Mouse (Mus musculus) stomach, postnatal 0 days (tissue): Measurements from ENCODE around the gene Slc4a3. TPM values are rescaled to one million over a fixed set of nuclear protein-coding genes. Genes with fewer than 3 reads are reported as not detected.

Experiments
- ATAC-seq: fragments of 200-750 bp; cut with Nextera tagmentation; 2 replicates; pipeline ENCODE4 v1.8.0; 2017; ENCODE audit not compliant: low FRiP score, low TSS enrichment
- DNase-seq: peaks from one replicate; pipeline ENCODE4 v3.0.0-alpha.2; 2016; ENCODE audit warnings: low spot score
- H3K27ac ChIP-seq: fragments of 300-500 bp; sonication (generic); replicated peaks from 2 replicates; pipeline ENCODE4 v1.5.1; 2014; ENCODE audit warnings: mild to moderate bottlenecking, control low read depth
- H3K27me3 ChIP-seq: fragments of 300-500 bp; sonication (generic); 2 replicates; pipeline ENCODE4 v1.6.1; 2014; ENCODE audit warnings: low read length; ENCODE audit not compliant: control insufficient read depth, insufficient read depth
- H3K36me3 ChIP-seq: fragments of 300-500 bp; sonication (generic); 2 replicates; pipeline ENCODE4 v1.6.1; 2014; ENCODE audit warnings: low read length, mixed read lengths; ENCODE audit not compliant: control insufficient read depth, insufficient read depth
- H3K4me1 ChIP-seq: fragments of 300-500 bp; sonication (generic); replicated peaks from 2 replicates; pipeline ENCODE4 v1.6.1; 2014; ENCODE audit warnings: antibody characterized with exemption; ENCODE audit not compliant: control insufficient read depth, insufficient read depth
- H3K4me2 ChIP-seq: fragments of 300-500 bp; sonication (generic); replicated peaks from 2 replicates; pipeline ENCODE4 v1.6.1; 2014; ENCODE audit warnings: low read depth, mild to moderate bottlenecking, control low read depth, moderate library complexity
- H3K4me3 ChIP-seq: fragments of 300-500 bp; sonication (generic); 2 replicates; pipeline ENCODE4 v1.5.1; 2014; ENCODE audit warnings: low read depth, low read length, control low read depth
- H3K9ac ChIP-seq: fragments of 300-500 bp; sonication (generic); 2 replicates; pipeline ENCODE4 v1.6.1; 2014; ENCODE audit warnings: mild to moderate bottlenecking, low read length, control low read depth, mixed read lengths
- H3K9me3 ChIP-seq: fragments of 300-500 bp; sonication (generic); 2 replicates; pipeline ENCODE4 v1.6.1; 2016; ENCODE audit warnings: low read length; ENCODE audit not compliant: control insufficient read depth
- CTCF ChIP-seq: IDR thresholded peaks from 2 replicates; pipeline ENCODE4 v1.5.1; 2016; ENCODE audit warnings: antibody characterized with exemption, low read depth, mild to moderate bottlenecking, moderate library complexity
- EP300 ChIP-seq: optimal IDR thresholded peaks from 2 replicates; pipeline ENCODE3; 2016; ENCODE audit warnings: antibody characterized with exemption
- WGBS: fragments of 180-500 bp; shearing (Covaris S2); extraction: QIAGEN DNeasy Blood & Tissue Kit; methylation state at CpG from one replicate; pipeline ENCODE4 v1.1.7; 2014; 5-methylcytosine and 5-hydroxymethylcytosine counted together
- polyA plus RNA-seq: library from polyadenylated mRNA; unstranded; fragments of >200 nt; fragmentation: Nextera tagmentation; extraction: Ambion mirVana; gene quantifications from 2 replicates; pipeline ENCODE4 v1.2.1, GENCODE M21; 2015

Gene Slc4a3
- polyA plus RNA-seq, 1 experiment from 2014 or later: 7.1 TPM

DNA sequence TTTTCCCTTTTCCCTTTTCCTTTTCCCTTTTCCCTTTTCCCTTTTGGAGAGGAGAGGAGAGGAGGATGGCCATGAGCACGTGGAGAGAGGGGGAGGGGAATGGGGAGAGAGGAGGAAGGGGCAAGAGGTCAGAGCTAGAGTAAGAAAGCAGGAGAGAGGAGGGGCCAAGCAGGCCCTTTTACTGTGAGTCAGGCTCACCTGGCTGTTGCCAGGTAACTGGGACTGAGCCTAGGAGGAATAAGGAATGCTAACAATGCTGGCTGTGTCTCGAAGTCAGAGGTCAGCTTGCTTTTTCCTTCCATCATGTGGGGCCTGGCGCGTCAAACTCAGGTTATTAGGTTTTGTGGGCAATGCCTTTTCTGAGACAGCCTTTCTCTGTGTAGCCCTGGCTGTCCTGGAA is 28.1 kb upstream of the Slc4a3 start:
- ATAC-seq (peak; percentile 42; the same call in 1 of the 2 replicates), DNase-seq (peak; percentile 59)
- Histone ChIP-seq H3K4me3 (no peak overlapping the region), H3K36me3 (no peaks in the 10 kb centered on the region), H3K9me3 (no peaks in the 10 kb centered on the region), H3K4me1 (peaks cover 6% of the 10 kb centered on the region; the same call in 1 of the 2 replicates), H3K4me2 (no peak overlapping the region), H3K27me3 (no peaks in the 10 kb centered on the region), H3K9ac (no peak overlapping the region), H3K27ac (no peak overlapping the region)
- TF ChIP-seq EP300: no peak
- TF ChIP-seq CTCF: no peak
- 43% methylated on average over 3 of the region's 4 CpGs for WGBS

DNA sequence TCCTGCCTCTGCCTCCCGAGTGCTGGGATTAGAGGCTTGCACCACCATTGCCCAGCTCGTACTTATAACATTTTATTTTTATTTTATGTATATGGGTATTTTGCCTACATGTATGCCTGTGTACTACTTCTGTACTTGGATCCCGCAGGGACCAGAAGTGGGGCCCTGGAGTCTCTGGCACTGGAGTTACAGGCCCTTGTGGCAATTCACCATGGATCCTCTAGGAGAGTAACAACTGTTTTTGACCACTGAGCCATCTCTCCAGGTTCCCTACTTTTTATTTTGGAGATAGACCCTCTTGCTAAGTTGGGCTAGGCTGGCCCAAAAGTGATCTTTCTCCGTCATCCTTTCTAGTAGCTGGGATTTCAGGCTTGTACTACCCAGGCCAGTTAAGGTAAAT is 27.6 kb upstream of the Slc4a3 start:
- Histone ChIP-seq H3K4me2 (no peak overlapping the region), H3K27ac (no peak overlapping the region)
- TF ChIP-seq EP300: no peak
- TF ChIP-seq CTCF: no peak

DNA sequence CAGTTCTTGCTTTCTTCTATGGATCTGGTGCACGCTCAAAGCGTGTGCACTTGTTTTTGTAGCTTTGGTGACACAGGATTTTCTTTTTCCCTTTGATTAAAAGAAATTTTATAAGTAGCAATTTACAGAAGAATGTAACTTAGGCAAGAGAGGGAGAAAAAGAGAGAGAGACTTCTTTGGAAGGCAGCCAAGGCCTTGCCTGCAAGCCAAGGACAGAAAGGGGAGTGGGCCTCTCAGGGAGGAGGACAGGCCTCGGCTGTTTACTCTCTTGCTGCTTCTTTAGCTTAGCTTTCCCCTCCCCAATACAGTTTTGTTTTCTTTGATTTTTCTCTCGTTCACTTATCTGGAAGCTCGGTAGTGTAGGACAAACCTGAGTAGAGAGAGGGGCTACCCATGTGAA is 26.5 kb upstream of the Slc4a3 start:
- Histone ChIP-seq H3K4me2 (no peak overlapping the region), H3K4me3 (no peak overlapping the region), H3K4me1 (peaks cover 6% of the 10 kb centered on the region; the same call in 1 of the 2 replicates), H3K36me3 (no peaks in the 10 kb centered on the region), H3K9ac (no peak overlapping the region), H3K27ac (peak overlapping the region; percentile 83), H3K9me3 (no peaks in the 10 kb centered on the region), H3K27me3 (no peaks in the 10 kb centered on the region)
- WGBS: 26% methylated on average over 5 of the region's 5 CpGs
- no peak for TF ChIP-seq EP300
- TF ChIP-seq CTCF: no peak
- ATAC-seq (no peak), DNase-seq (no peak)

More for the DNA sequence above, 27.6 kb upstream of the Slc4a3 start:
- Histone ChIP-seq H3K9ac (no peak overlapping the region), H3K27me3 (no peaks in the 10 kb centered on the region), H3K9me3 (no peaks in the 10 kb centered on the region), H3K4me1 (peaks cover 6% of the 10 kb centered on the region; the same call in 1 of the 2 replicates), H3K36me3 (no peaks in the 10 kb centered on the region), H3K4me3 (no peak overlapping the region)
- DNase-seq: no peak
- no peak for ATAC-seq
- 93% methylated on average over 4 of the region's 4 CpGs for WGBS

DNA sequence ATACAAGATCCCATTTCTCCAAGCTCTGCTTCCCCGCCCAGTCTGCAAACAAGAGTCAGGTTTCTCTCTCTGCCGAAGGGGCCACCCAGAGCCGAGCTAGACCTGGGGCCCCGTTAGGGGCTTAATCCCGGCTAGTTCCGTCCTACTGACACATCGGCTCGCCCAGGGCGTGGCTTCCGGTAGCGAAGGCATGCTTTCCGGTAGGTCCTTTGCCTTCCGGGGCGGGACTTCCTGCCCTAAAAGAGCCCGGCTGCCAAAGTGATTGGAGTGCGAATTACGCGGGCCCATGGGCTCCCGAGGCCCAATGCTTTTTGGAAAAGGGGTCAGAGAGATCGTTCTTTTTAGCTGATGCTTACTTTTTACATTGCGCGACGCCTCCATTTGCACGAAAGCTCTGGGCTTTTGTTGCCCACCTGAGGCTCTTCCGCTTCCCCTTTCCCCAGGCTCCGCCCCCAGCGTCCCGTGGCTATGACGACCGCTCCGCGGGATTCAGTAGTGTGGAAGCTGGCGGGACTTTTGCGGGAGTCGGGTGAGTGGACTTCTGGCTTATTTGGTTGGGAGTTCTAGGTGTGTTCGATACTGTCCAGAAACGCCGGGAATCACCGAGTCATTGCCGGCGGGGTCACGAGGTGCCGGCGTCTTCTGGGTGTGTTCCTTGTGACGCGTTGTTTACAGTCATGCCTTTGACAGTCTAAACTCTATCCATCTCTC is 24.6 kb upstream of the Slc4a3 start, which contains the start of gene Stk11ip:
Stk11ip (plus strand) TSS at position 209 of the 711 bp plus-strand sequence.
- Histone ChIP-seq H3K9ac (peak within 1 kb of the TSS; percentile 50), H3K4me3 (peak within 1 kb of the TSS; percentile 53), H3K27ac (peak within 1 kb of the TSS; percentile 95), H3K4me1 (peaks cover 6% of the 10 kb centered on the region; the same call in 1 of the 2 replicates), H3K36me3 (no peaks in the 10 kb centered on the region), H3K9me3 (no peaks in the 10 kb centered on the region), H3K27me3 (no peaks in the 10 kb centered on the region), H3K4me2 (peak within 1 kb of the TSS; percentile 50)
- under 1% methylated on average over 46 of the region's 46 CpGs for WGBS
- ATAC-seq (peak; percentile 98), DNase-seq (peak; percentile 98)
- TF ChIP-seq EP300 (peak; percentile 25), CTCF (no peak; the same call in 1 of the 2 replicates)

DNA sequence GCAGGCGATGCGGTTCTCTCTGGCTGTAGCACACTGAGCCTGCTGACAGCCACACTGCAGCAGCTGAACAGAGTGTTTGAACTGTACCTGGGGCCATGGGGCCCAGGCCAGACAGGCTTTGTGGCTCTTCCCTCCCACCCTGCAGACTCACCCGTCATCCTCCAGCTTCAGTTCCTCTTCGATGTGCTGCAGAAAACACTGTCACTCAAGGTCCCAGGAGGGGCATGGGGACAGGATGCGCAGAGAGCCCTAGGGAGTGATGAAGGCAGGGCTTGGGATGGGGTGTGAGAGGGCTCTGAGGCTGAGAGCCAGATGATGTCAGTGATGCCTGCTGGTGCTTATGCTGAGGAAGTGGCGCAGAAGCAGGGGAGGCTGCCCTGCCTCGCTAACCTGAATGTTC is 21.4 kb upstream of the Slc4a3 start:
- Histone ChIP-seq H3K4me1 (no peaks in the 10 kb centered on the region; the same call in 1 of the 2 replicates), H3K4me3 (no peak overlapping the region), H3K9ac (no peak overlapping the region), H3K27me3 (no peaks in the 10 kb centered on the region), H3K4me2 (no peak overlapping the region), H3K9me3 (no peaks in the 10 kb centered on the region), H3K27ac (no peak overlapping the region), H3K36me3 (no peaks in the 10 kb centered on the region; the same call in none of the 2 replicates)
- TF ChIP-seq CTCF (no peak), EP300 (no peak)
- WGBS: 91% methylated on average over 7 of the region's 7 CpGs
- ATAC-seq (no peak), DNase-seq (no peak)

DNA sequence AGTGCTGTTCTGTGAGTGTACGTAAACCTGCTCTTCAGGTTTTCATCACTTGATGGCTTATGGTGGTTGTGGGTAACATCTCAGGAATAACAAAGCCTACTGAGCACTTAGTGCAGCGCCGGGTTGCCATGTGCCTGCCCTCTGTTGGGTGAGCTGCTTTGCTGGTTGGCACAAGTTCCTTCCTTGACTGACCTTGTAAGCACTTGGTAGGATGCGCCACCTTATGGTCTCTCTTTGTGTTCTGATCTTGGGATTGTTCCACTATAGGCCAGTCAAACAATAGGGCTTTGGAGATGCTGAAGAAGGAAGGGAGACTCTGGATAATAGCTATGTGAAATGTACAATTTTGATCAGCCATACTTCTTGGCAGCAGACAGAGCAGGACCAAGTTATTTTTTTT is 15.5 kb upstream of the Slc4a3 start:
- H3K4me3 ChIP-seq: no peak overlapping the region
- no peak overlapping the region for H3K27ac ChIP-seq
- TF ChIP-seq CTCF (peak; percentile 67), EP300 (no peak)
- no peaks in the 10 kb centered on the region for H3K4me1 ChIP-seq
- 55% methylated on average over 4 of the region's 4 CpGs for WGBS
- H3K9me3 ChIP-seq: no peaks in the 10 kb centered on the region
- H3K9ac ChIP-seq: no peak overlapping the region
- ATAC-seq (no peak), DNase-seq (no peak)
- no peak overlapping the region for H3K4me2 ChIP-seq
- peaks cover 5% of the 10 kb centered on the region for H3K36me3 ChIP-seq
- no peaks in the 10 kb centered on the region for H3K27me3 ChIP-seq
